Mouse (Mus musculus) midbrain, embryonic 12.5 days (tissue): ENCODE results near the gene Hoxc9. TPM values are rescaled to one million over a fixed set of nuclear protein-coding genes. Genes with fewer than 3 reads are reported as not detected.

Experiments used
- ATAC-seq: fragments of 200-750 bp; cut with Nextera tagmentation; 2 replicates; pipeline ENCODE4 v1.8.0; 2017; ENCODE audit warnings: low read depth, moderate TSS enrichment, moderate library complexity; ENCODE audit not compliant: low FRiP score
- H3K27ac ChIP-seq: fragments of 300-500 bp; sonication (generic); replicated peaks from 2 replicates; pipeline ENCODE4 v1.5.1; 2016; ENCODE audit warnings: mild to moderate bottlenecking
- H3K27me3 ChIP-seq: fragments of 300-500 bp; sonication (generic); 2 replicates; pipeline ENCODE4 v1.6.1; 2016; ENCODE audit warnings: mild to moderate bottlenecking
- H3K36me3 ChIP-seq: fragments of 300-500 bp; sonication (generic); 2 replicates; pipeline ENCODE4 v1.6.1; 2016
- H3K4me1 ChIP-seq: fragments of 300-500 bp; sonication (generic); 2 replicates; pipeline ENCODE4 v1.6.1; 2016
- H3K4me2 ChIP-seq: fragments of 300-500 bp; sonication (generic); replicated peaks from 2 replicates; pipeline ENCODE4 v1.6.1; 2016; ENCODE audit warnings: mild to moderate bottlenecking, moderate library complexity
- H3K4me3 ChIP-seq: fragments of 300-500 bp; sonication (generic); 2 replicates; pipeline ENCODE4 v1.5.1; 2016; ENCODE audit warnings: mild to moderate bottlenecking
- H3K9ac ChIP-seq: fragments of 300-500 bp; sonication (generic); replicated peaks from 2 replicates; pipeline ENCODE4 v1.6.1; 2016; ENCODE audit warnings: mild to moderate bottlenecking, moderate library complexity
- H3K9me3 ChIP-seq: fragments of 300-500 bp; sonication (generic); 2 replicates; pipeline ENCODE4 v1.6.1; 2016; ENCODE audit warnings: mild to moderate bottlenecking
- WGBS: fragments of 180-500 bp; shearing (Covaris S2); methylation state at CpG from one replicate; pipeline ENCODE4 v1.1.7; 2016; 5-methylcytosine and 5-hydroxymethylcytosine counted together
- polyA plus RNA-seq: library from polyadenylated mRNA; unstranded; fragments of >200 nt; fragmentation: Nextera tagmentation; extraction: Ambion mirVana; gene quantifications from 2 replicates; pipeline ENCODE4 v1.2.1, GENCODE M21; 2016

Gene Hoxc9
- polyA plus RNA-seq, 1 experiment from 2014 or later = not detected

DNA sequence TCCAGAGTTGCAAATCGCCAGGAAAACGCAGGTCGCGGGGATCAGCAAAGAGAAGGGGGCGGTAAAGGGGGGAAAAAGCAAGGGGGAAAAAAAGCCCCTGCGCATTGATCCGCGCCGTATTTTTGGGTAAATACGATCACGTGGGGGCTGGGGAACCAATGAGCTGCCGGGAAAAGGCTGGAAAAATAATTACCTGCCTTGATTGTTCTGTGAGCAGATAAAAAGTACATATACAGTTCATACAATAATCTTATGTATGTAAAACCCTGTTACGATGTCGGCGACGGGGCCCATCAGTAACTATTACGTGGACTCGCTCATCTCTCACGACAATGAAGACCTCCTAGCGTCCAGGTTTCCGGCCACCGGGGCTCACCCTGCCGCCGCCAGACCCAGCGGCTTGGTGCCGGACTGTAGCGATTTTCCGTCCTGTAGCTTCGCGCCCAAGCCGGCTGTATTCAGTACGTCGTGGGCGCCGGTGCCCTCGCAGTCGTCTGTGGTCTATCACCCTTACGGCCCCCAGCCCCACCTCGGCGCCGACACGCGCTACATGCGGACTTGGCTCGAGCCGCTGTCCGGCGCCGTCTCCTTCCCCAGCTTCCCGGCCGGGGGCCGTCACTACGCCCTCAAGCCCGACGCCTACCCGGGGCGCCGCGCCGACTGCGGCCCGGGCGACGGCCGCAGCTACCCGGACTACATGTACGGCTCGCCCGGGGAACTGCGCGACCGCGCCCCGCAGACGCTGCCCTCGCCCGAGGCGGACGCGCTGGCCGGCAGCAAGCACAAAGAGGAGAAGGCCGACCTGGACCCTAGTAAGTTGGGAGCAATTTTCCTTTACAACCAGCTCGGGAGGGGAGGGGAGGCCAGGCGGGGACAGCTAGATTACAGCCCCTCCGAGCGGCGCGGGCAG is 5.4 kb downstream of the Hoxc9 start:
- ATAC-seq = no peak
- peak overlapping the region; percentile 46 for H3K4me2 ChIP-seq
- H3K36me3 ChIP-seq = no peaks in the 10 kb centered on the region
- no peak overlapping the region for H3K9ac ChIP-seq
- WGBS = under 1% methylated on average over 88 of the region's 88 CpGs
- H3K4me1 ChIP-seq = peaks cover 8% of the 10 kb centered on the region
- H3K4me3 ChIP-seq = peak overlapping the region; percentile 31
- H3K9me3 ChIP-seq = no peaks in the 10 kb centered on the region
- no peak overlapping the region for H3K27ac ChIP-seq
- peaks cover 100% of the 10 kb centered on the region for H3K27me3 ChIP-seq

DNA sequence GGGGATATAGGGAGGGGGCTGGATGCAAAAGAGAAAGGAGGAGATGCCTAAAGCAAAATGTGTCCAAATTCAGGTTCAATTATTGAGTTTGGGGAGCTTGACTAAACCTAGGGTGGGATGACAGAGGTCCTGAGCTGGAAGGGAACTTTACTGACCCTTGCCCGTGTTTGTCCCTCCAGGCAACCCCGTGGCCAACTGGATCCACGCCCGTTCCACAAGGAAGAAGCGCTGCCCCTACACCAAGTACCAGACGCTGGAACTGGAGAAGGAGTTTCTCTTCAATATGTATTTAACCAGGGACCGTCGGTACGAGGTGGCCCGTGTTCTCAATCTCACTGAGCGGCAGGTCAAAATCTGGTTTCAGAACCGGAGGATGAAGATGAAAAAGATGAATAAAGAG is 7.5 kb downstream of the Hoxc9 start:
- Histone ChIP-seq H3K9ac (no peak overlapping the region), H3K9me3 (no peaks in the 10 kb centered on the region), H3K4me2 (no peak overlapping the region), H3K27me3 (peaks cover 100% of the 10 kb centered on the region), H3K4me1 (peaks cover 8% of the 10 kb centered on the region), H3K36me3 (no peaks in the 10 kb centered on the region), H3K4me3 (no peak overlapping the region), H3K27ac (no peak overlapping the region)
- ATAC-seq = no peak
- 2% methylated on average over 12 of the region's 12 CpGs for WGBS

GRCm38 (mm10) chr15:102984521-102984920 is 8.3 kb downstream of the Hoxc9 start:
- Histone ChIP-seq H3K36me3 (no peaks in the 10 kb centered on the region), H3K27ac (no peak overlapping the region), H3K4me1 (peaks cover 8% of the 10 kb centered on the region), H3K9ac (no peak overlapping the region), H3K4me3 (no peak overlapping the region), H3K9me3 (no peaks in the 10 kb centered on the region), H3K4me2 (no peak overlapping the region), H3K27me3 (peaks cover 100% of the 10 kb centered on the region)
- WGBS = 0% methylated on average over 10 of the region's 10 CpGs
- ATAC-seq = no peak

- Histone ChIP-seq H3K9ac (no peak overlapping the region), H3K36me3 (no peaks in the 10 kb centered on the region), H3K4me3 (no peak overlapping the region), H3K9me3 (no peaks in the 10 kb centered on the region), H3K27ac (no peak overlapping the region), H3K27me3 (peaks cover 100% of the 10 kb centered on the region), H3K4me2 (no peak overlapping the region), H3K4me1 (peaks cover 8% of the 10 kb centered on the region)
- WGBS = 1% methylated on average over 3 of the region's 3 CpGs
- no peak for ATAC-seq
These were observed 8.7 kb downstream of the Hoxc9 start for GRCm38 (mm10) chr15:102984925-102985324.

DNA sequence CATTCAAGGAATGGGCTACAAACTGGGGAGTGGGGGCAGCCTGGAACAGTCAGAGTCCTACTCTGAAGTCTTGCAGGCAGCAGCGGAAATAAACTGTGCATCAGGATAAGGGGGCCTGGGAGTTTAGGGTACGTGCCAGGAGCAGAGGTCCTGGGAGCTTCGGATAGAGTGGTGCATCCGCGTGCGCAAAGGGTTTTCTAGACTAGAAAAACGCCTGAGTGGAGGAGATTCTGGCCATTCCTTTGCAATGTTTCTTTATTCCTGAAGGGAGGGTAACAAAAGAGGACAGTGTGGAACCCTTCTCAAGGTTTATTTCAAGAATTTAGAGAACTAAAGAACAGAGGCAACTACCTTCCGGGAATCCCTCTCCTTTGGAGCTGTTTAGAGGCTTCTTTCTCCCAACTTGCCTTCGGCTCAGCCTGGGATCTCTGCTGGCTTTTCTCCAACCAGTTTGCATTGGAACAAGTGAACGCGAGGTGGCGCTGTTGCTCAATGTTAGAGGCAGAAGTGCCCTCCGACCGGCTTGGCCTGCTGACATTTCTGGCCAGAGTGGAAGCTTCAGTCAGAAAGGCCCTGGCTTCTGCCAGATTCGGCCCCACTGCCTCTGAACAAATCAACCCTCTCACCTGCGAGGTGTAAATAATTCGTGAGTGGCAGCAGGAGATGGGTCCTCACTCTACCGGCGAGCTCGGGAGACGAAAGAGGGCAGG is 11.0 kb downstream of the Hoxc9 start:
- no peak for ATAC-seq
- Histone ChIP-seq H3K27ac (no peak overlapping the region), H3K4me3 (no peak overlapping the region), H3K36me3 (no peaks in the 10 kb centered on the region), H3K9me3 (no peaks in the 10 kb centered on the region), H3K9ac (no peak overlapping the region), H3K4me2 (no peak overlapping the region), H3K4me1 (no peaks in the 10 kb centered on the region), H3K27me3 (peaks cover 100% of the 10 kb centered on the region)
- WGBS = 2% methylated on average over 21 of the region's 21 CpGs

- Histone ChIP-seq H3K27me3 (peaks cover 100% of the 10 kb centered on the region), H3K9ac (no peak overlapping the region), H3K4me2 (no peak overlapping the region), H3K4me1 (no peaks in the 10 kb centered on the region), H3K9me3 (no peaks in the 10 kb centered on the region), H3K27ac (no peak overlapping the region), H3K4me3 (no peak overlapping the region), H3K36me3 (no peaks in the 10 kb centered on the region)
- no peak for ATAC-seq
- WGBS = 21% methylated on average over 5 of the region's 5 CpGs
These were observed 11.8 kb downstream of the Hoxc9 start for GRCm38 (mm10) chr15:102988078-102988477.

DNA sequence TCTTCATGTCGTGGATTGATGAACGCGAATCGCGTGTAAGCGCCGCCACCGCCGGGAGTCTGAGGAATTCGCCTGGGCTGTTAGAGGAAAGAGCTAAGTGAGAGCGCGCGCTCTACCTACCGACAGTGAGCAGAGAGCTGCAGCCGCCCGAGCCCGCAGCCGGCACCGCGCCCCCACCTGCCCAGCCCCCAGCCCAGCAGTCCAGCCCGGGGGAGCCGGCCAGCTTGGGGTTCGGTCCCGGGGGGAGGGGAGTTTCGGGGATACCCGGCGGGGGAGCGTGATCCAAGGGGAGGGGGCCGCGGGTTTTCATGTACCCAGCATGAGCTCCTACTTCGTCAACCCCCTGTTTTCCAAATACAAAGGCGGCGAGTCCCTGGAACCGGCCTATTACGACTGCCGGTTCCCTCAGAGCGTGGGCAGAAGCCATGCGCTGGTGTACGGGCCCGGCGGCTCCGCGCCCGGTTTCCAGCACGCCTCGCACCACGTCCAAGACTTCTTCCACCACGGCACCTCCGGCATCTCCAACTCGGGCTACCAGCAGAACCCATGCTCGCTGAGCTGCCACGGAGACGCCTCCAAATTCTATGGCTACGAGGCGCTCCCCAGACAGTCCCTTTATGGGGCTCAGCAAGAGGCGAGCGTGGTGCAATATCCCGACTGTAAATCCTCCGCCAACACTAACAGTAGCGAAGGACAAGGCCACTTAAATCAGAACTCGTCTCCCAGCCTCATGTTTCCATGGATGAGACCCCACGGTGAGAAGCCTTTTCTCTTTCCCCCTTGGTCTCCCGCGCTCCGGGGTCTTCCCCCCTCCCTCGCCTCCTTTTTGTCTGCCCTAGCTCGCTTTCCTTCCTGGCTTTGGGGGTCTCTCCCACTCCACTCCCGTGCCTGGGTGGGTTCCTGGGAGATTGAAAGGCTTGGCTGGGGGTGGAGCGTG is 14.5 kb downstream of the Hoxc9 start, which contains the start of gene Hoxc8:
Gene Hoxc8, plus strand, starts transcription at position 147 of the 937 bp plus-strand sequence.
- H3K9me3 ChIP-seq = no peaks in the 10 kb centered on the region
- H3K4me1 ChIP-seq = no peaks in the 10 kb centered on the region
- no peak within 1 kb of the TSS for H3K4me2 ChIP-seq
- H3K36me3 ChIP-seq = no peaks in the 10 kb centered on the region
- H3K9ac ChIP-seq = no peak within 1 kb of the TSS
- H3K27me3 ChIP-seq = peaks cover 98% of the 10 kb centered on the region
- H3K4me3 ChIP-seq = peak within 1 kb of the TSS; percentile 10
- ATAC-seq = no peak
- H3K27ac ChIP-seq = no peak within 1 kb of the TSS
- WGBS = 2% methylated on average over 69 of the region's 69 CpGs

GRCm38 (mm10) chr15:102991782-102992181 is 15.5 kb downstream of the Hoxc9 start:
- no peak overlapping the region for H3K27ac ChIP-seq
- H3K36me3 ChIP-seq = no peaks in the 10 kb centered on the region
- H3K4me1 ChIP-seq = no peaks in the 10 kb centered on the region
- no peak for ATAC-seq
- WGBS = 3% methylated on average over 7 of the region's 7 CpGs
- no peak overlapping the region for H3K9ac ChIP-seq
- H3K27me3 ChIP-seq = peaks cover 98% of the 10 kb centered on the region
- no peaks in the 10 kb centered on the region for H3K9me3 ChIP-seq
- no peak overlapping the region for H3K4me2 ChIP-seq
- no peak overlapping the region for H3K4me3 ChIP-seq

GRCm38 (mm10) chr15:102992206-102992605 is 16.0 kb downstream of the Hoxc9 start:
- no peak overlapping the region for H3K9ac ChIP-seq
- no peak overlapping the region for H3K27ac ChIP-seq
- no peaks in the 10 kb centered on the region for H3K9me3 ChIP-seq
- H3K4me3 ChIP-seq = no peak overlapping the region
- under 1% methylated on average over 11 of the region's 11 CpGs for WGBS
- no peak for ATAC-seq
- no peak overlapping the region for H3K4me2 ChIP-seq
- H3K36me3 ChIP-seq = no peaks in the 10 kb centered on the region
- H3K27me3 ChIP-seq = peaks cover 98% of the 10 kb centered on the region
- H3K4me1 ChIP-seq = no peaks in the 10 kb centered on the region

GRCm38 (mm10) chr15:102992863-102993262 is 16.6 kb downstream of the Hoxc9 start:
- ATAC-seq = no peak
- H3K9ac ChIP-seq = no peak overlapping the region
- peaks cover 98% of the 10 kb centered on the region for H3K27me3 ChIP-seq
- H3K4me2 ChIP-seq = no peak overlapping the region
- H3K4me1 ChIP-seq = no peaks in the 10 kb centered on the region
- no peaks in the 10 kb centered on the region for H3K9me3 ChIP-seq
- 0% methylated on average over 3 of the region's 3 CpGs for WGBS
- no peaks in the 10 kb centered on the region for H3K36me3 ChIP-seq
- no peak overlapping the region for H3K4me3 ChIP-seq
- no peak overlapping the region for H3K27ac ChIP-seq

DNA sequence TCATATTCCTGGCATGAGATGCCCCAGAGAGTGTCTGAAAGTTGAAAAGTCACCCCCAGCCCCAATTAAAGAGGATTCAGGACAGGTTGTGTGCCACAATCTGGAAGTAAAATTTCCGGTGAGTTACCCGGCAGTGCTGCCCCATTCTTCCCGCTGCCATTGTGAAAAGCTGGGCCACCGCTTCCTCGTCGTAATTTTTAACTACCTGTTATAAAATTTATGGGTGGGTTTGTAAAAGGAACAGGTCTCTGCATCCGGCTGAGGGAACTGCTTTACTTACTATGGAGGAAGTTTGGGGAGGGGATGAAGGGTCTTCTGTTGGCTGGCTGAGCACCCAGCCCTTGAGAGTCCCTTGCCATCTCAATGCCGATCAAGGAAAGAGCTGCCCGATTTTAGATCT is 20.3 kb downstream of the Hoxc9 start:
- no peaks in the 10 kb centered on the region for H3K36me3 ChIP-seq
- no peak overlapping the region for H3K4me2 ChIP-seq
- H3K27me3 ChIP-seq = peaks cover 98% of the 10 kb centered on the region
- no peak overlapping the region for H3K4me3 ChIP-seq
- 2% methylated on average over 9 of the region's 9 CpGs for WGBS
- ATAC-seq = no peak
- H3K9me3 ChIP-seq = no peaks in the 10 kb centered on the region
- no peak overlapping the region for H3K9ac ChIP-seq
- peaks cover 8% of the 10 kb centered on the region for H3K4me1 ChIP-seq
- no peak overlapping the region for H3K27ac ChIP-seq
